Mouse (Mus musculus): ENCODE measurements at regions not wholly inside any gene's neighbourhood (a gene's known extent, or its start where the extent isn't known, plus 50 kb on each side); places are given as distances from the start of the nearest gene placed in this dataset.

- TF ChIP-seq EP300 (IDR thresholded peaks at IDR 0.05; ENCODE audit: low read length): no peak
- TF ChIP-seq POLR2A (IDR thresholded peaks at IDR 0.05; ENCODE audit: low read depth, low read length): no peak
- TF ChIP-seq TBP (conservative IDR thresholded peaks at IDR 0.05; ENCODE audit: low read depth, low read length): no peak
- TF ChIP-seq USF1 (IDR thresholded peaks at IDR 0.05; ENCODE audit: low read depth, low read length): no peak
- no peak for TF ChIP-seq POLR2AphosphoS2 (IDR thresholded peaks at IDR 0.05; ENCODE audit: low read depth, low read length)
- TF ChIP-seq BHLHE40 (IDR thresholded peaks at IDR 0.05; ENCODE audit: low read depth, low read length): no peak
- TF ChIP-seq CTCF (conservative IDR thresholded peaks at IDR 0.05 in 1 of 2, IDR thresholded peaks at IDR 0.05 in 1 of 2; ENCODE audit: low read depth in 2 of 2, low read length in 2 of 2): no peak
- no peak for TF ChIP-seq RAD21 (IDR thresholded peaks at IDR 0.05; ENCODE audit: low read depth, low read length)
- TF ChIP-seq TCF12 (IDR thresholded peaks at IDR 0.05; ENCODE audit: low read depth, low read length): no peak
- TF ChIP-seq ETS1 (conservative IDR thresholded peaks at IDR 0.05; ENCODE audit: low read depth, low read length): no peak
- no peak for TF ChIP-seq SIN3A (IDR thresholded peaks at IDR 0.05; ENCODE audit: low read length)
These were observed 124.8 kb upstream of the Hes1 start for GRCm38 (mm10) chr16:29939331-29939850.

All from CH12.LX (cell line).